Mouse (Mus musculus): ENCODE data around the gene Arhgef17. TPM values are rescaled to one million over a fixed set of nuclear protein-coding genes. Genes with fewer than 3 reads are reported as not detected.

The Arhgef17 gene
- polyA plus RNA-seq, 1 experiment from 2014 or later, result 7.4 TPM

GRCm38 (mm10) chr7:100902451-100903137 is 29.3 kb downstream of the Arhgef17 start:
- Histone ChIP-seq H3K9ac (ENCODE audit: low read length) (no peak overlapping the region), H3K36me3 (ENCODE audit: control insufficient read depth, insufficient read depth, low read length) (0 out of 2 replicates have a peak, but pooled peaks cover 3% of the 10 kb centered on the region), H3K9me3 (replicated peaks; ENCODE audit: control insufficient read depth, low read length) (no peaks in the 10 kb centered on the region), H3K27me3 (ENCODE audit: control insufficient read depth, insufficient read depth, low read length) (no peaks in the 10 kb centered on the region), H3K4me2 (ENCODE audit: low read depth, low read length) (no peak overlapping the region), H3K4me1 (ENCODE audit: control insufficient read depth, insufficient read depth, low read length) (peaks cover 4% of the 10 kb centered on the region), H3K4me3 (replicated peaks; ENCODE audit: low read length) (no peak overlapping the region), H3K27ac (ENCODE audit: low read length) (no peak overlapping the region)
- no peak for ATAC-seq (ENCODE audit: insufficient read depth, low FRiP score)
- WGBS, result 75% methylated on average over 9 of the region's 9 CpGs

GRCm38 (mm10) chr7:100897828-100898227 is 34.1 kb downstream of the Arhgef17 start:
- 71% methylated on average over 5 of the region's 5 CpGs for WGBS
- no peak for ATAC-seq (ENCODE audit: insufficient read depth, low FRiP score)

GRCm38 (mm10) chr7:100894833-100895226 is 37.1 kb downstream of the Arhgef17 start:
- H3K4me2 ChIP-seq (ENCODE audit: low read depth, low read length), result peak overlapping the region; percentile 96
- no peaks in the 10 kb centered on the region for H3K9me3 ChIP-seq (replicated peaks; ENCODE audit: control insufficient read depth, low read length)
- no peak; the same call in 1 of the 2 replicates for ATAC-seq (ENCODE audit: insufficient read depth, low FRiP score)
- WGBS, result 4% methylated on average over 12 of the region's 12 CpGs
- H3K36me3 ChIP-seq (ENCODE audit: control insufficient read depth, insufficient read depth, low read length), result peaks cover 5% of the 10 kb centered on the region; the same call in 1 of the 2 replicates
- H3K27ac ChIP-seq (ENCODE audit: low read length), result no peak overlapping the region
- H3K4me1 ChIP-seq (ENCODE audit: control insufficient read depth, insufficient read depth, low read length), result peaks cover 24% of the 10 kb centered on the region
- peak overlapping the region; percentile 54 for H3K4me3 ChIP-seq (replicated peaks; ENCODE audit: low read length)
- H3K27me3 ChIP-seq (ENCODE audit: control insufficient read depth, insufficient read depth, low read length), result no peaks in the 10 kb centered on the region
- H3K9ac ChIP-seq (ENCODE audit: low read length), result peak overlapping the region; percentile 78

More at GRCm38 (mm10) chr7:100897828-100898227, 34.1 kb downstream of the Arhgef17 start:
- Histone ChIP-seq H3K9ac (ENCODE audit: low read length) (no peak overlapping the region), H3K27ac (ENCODE audit: low read length) (no peak overlapping the region), H3K4me3 (replicated peaks; ENCODE audit: low read length) (no peak overlapping the region), H3K27me3 (ENCODE audit: control insufficient read depth, insufficient read depth, low read length) (no peaks in the 10 kb centered on the region), H3K36me3 (ENCODE audit: control insufficient read depth, insufficient read depth, low read length) (no peaks in the 10 kb centered on the region), H3K4me1 (ENCODE audit: control insufficient read depth, insufficient read depth, low read length) (peaks cover 24% of the 10 kb centered on the region), H3K4me2 (ENCODE audit: low read depth, low read length) (no peak overlapping the region), H3K9me3 (replicated peaks; ENCODE audit: control insufficient read depth, low read length) (no peaks in the 10 kb centered on the region)

- H3K36me3 ChIP-seq (ENCODE audit: control insufficient read depth, insufficient read depth, low read length), result peaks cover 8% of the 10 kb centered on the region; the same call in 1 of the 2 replicates
- H3K9ac ChIP-seq (ENCODE audit: low read length), result peak overlapping the region; percentile 78
- H3K4me2 ChIP-seq (ENCODE audit: low read depth, low read length), result peak overlapping the region; percentile 96
- ATAC-seq (ENCODE audit: insufficient read depth, low FRiP score), result peak; percentile 45; the same call in 1 of the 2 replicates
- 4% methylated on average over 41 of the region's 53 CpGs for whole genome bisulfite sequencing
- no peaks in the 10 kb centered on the region for H3K27me3 ChIP-seq (ENCODE audit: control insufficient read depth, insufficient read depth, low read length)
- no peak overlapping the region for H3K27ac ChIP-seq (ENCODE audit: low read length)
- H3K4me3 ChIP-seq (replicated peaks; ENCODE audit: low read length), result peak overlapping the region; percentile 54
- peaks cover 24% of the 10 kb centered on the region for H3K4me1 ChIP-seq (ENCODE audit: control insufficient read depth, insufficient read depth, low read length)
- H3K9me3 ChIP-seq (replicated peaks; ENCODE audit: control insufficient read depth, low read length), result no peaks in the 10 kb centered on the region
These were observed 37.7 kb downstream of the Arhgef17 start for GRCm38 (mm10) chr7:100894057-100894832.

- WGBS, result 52% methylated on average over 20 of the region's 20 CpGs
- H3K9ac ChIP-seq (ENCODE audit: low read length), result peak overlapping the region; percentile 78; the same call in 1 of the 2 replicates
- peaks cover 12% of the 10 kb centered on the region; the same call in 1 of the 2 replicates for H3K36me3 ChIP-seq (ENCODE audit: control insufficient read depth, insufficient read depth, low read length)
- H3K9me3 ChIP-seq (replicated peaks; ENCODE audit: control insufficient read depth, low read length), result no peaks in the 10 kb centered on the region
- ATAC-seq (ENCODE audit: insufficient read depth, low FRiP score), result no peak
- 0 out of 2 replicates have a peak overlapping the region, but pooled peaks have one; percentile 54 for H3K4me3 ChIP-seq (replicated peaks; ENCODE audit: low read length)
- H3K4me2 ChIP-seq (ENCODE audit: low read depth, low read length), result peak overlapping the region; percentile 96; the same call in 1 of the 2 replicates
- no peaks in the 10 kb centered on the region for H3K27me3 ChIP-seq (ENCODE audit: control insufficient read depth, insufficient read depth, low read length)
- no peak overlapping the region for H3K27ac ChIP-seq (ENCODE audit: low read length)
- H3K4me1 ChIP-seq (ENCODE audit: control insufficient read depth, insufficient read depth, low read length), result peaks cover 24% of the 10 kb centered on the region
These were observed 38.5 kb downstream of the Arhgef17 start for GRCm38 (mm10) chr7:100893249-100894056.

GRCm38 (mm10) chr7:100886535-100886934 is 45.4 kb downstream of the Arhgef17 start:
- WGBS, result 29% methylated on average over 3 of the region's 3 CpGs
- no peak for ATAC-seq (ENCODE audit: insufficient read depth, low FRiP score)
- H3K27ac ChIP-seq (ENCODE audit: low read length), result no peak overlapping the region
- no peaks in the 10 kb centered on the region for H3K27me3 ChIP-seq (ENCODE audit: control insufficient read depth, insufficient read depth, low read length)
- H3K9me3 ChIP-seq (replicated peaks; ENCODE audit: control insufficient read depth, low read length), result no peaks in the 10 kb centered on the region
- H3K36me3 ChIP-seq (ENCODE audit: control insufficient read depth, insufficient read depth, low read length), result peaks cover 27% of the 10 kb centered on the region
- no peak overlapping the region for H3K4me3 ChIP-seq (replicated peaks; ENCODE audit: low read length)
- H3K4me2 ChIP-seq (ENCODE audit: low read depth, low read length), result no peak overlapping the region
- no peaks in the 10 kb centered on the region for H3K4me1 ChIP-seq (ENCODE audit: control insufficient read depth, insufficient read depth, low read length)
- no peak overlapping the region for H3K9ac ChIP-seq (ENCODE audit: low read length)

- no peaks in the 10 kb centered on the region for H3K4me1 ChIP-seq (ENCODE audit: control insufficient read depth, insufficient read depth, low read length)
- H3K36me3 ChIP-seq (ENCODE audit: control insufficient read depth, insufficient read depth, low read length), result peaks cover 28% of the 10 kb centered on the region
- no peak for ATAC-seq (ENCODE audit: insufficient read depth, low FRiP score)
- 90% methylated on average over 4 of the region's 4 CpGs for WGBS
- no peak overlapping the region for H3K27ac ChIP-seq (ENCODE audit: low read length)
- H3K9me3 ChIP-seq (replicated peaks; ENCODE audit: control insufficient read depth, low read length), result no peaks in the 10 kb centered on the region
- H3K4me3 ChIP-seq (replicated peaks; ENCODE audit: low read length), result no peak overlapping the region
- no peak overlapping the region for H3K9ac ChIP-seq (ENCODE audit: low read length)
- no peaks in the 10 kb centered on the region for H3K27me3 ChIP-seq (ENCODE audit: control insufficient read depth, insufficient read depth, low read length)
- no peak overlapping the region for H3K4me2 ChIP-seq (ENCODE audit: low read depth, low read length)
These were observed 47.4 kb downstream of the Arhgef17 start for GRCm38 (mm10) chr7:100884460-100884859.

GRCm38 (mm10) chr7:100881950-100882349 is 50.0 kb downstream of the Arhgef17 start:
- WGBS, result 83% methylated on average over 4 of the region's 4 CpGs
- no peak overlapping the region for H3K9ac ChIP-seq (ENCODE audit: low read length)
- H3K27ac ChIP-seq (ENCODE audit: low read length), result no peak overlapping the region
- no peak for ATAC-seq (ENCODE audit: insufficient read depth, low FRiP score)
- no peaks in the 10 kb centered on the region for H3K4me1 ChIP-seq (ENCODE audit: control insufficient read depth, insufficient read depth, low read length)
- no peaks in the 10 kb centered on the region for H3K27me3 ChIP-seq (ENCODE audit: control insufficient read depth, insufficient read depth, low read length)
- H3K36me3 ChIP-seq (ENCODE audit: control insufficient read depth, insufficient read depth, low read length), result peaks cover 26% of the 10 kb centered on the region
- no peak overlapping the region for H3K4me2 ChIP-seq (ENCODE audit: low read depth, low read length)
- no peak overlapping the region for H3K4me3 ChIP-seq (replicated peaks; ENCODE audit: low read length)
- no peaks in the 10 kb centered on the region for H3K9me3 ChIP-seq (replicated peaks; ENCODE audit: control insufficient read depth, low read length)

All from stomach, embryonic 16.5 days (tissue).